Mouse (Mus musculus) myocyte (in vitro differentiated cells): ENCODE data around the gene Rnf186.

Experiments used
- MAX ChIP-seq: IDR thresholded peaks from one replicate; pipeline ENCODE4 v1.6.1; 2011; ENCODE audit warnings: low read depth, mild to moderate bottlenecking, control low read depth
- POLR2A ChIP-seq: IDR thresholded peaks from one replicate; pipeline ENCODE4 v1.6.1; 2011; ENCODE audit warnings: low read depth, mild to moderate bottlenecking, control low read depth, moderate library complexity; ENCODE audit not compliant: insufficient read length
- POLR2AphosphoS2 ChIP-seq: IDR thresholded peaks from one replicate; pipeline ENCODE4 v1.6.1; 2011; ENCODE audit warnings: low read depth, control low read depth; ENCODE audit not compliant: insufficient read length
- TCF12 ChIP-seq: IDR thresholded peaks from one replicate; pipeline ENCODE4 v1.6.1; 2011; ENCODE audit warnings: mild to moderate bottlenecking, control low read depth; ENCODE audit not compliant: poor library complexity, insufficient read depth, severe bottlenecking

- TF ChIP-seq POLR2A (no peak), TCF12 (no peak), POLR2AphosphoS2 (no peak), MAX (no peak)
Measured at GRCm38 (mm10) chr4:139013281-139013680, 46.4 kb downstream of the Rnf186 start.
